Mouse (Mus musculus): Measurements from ENCODE around the gene Fank1.

DNA sequence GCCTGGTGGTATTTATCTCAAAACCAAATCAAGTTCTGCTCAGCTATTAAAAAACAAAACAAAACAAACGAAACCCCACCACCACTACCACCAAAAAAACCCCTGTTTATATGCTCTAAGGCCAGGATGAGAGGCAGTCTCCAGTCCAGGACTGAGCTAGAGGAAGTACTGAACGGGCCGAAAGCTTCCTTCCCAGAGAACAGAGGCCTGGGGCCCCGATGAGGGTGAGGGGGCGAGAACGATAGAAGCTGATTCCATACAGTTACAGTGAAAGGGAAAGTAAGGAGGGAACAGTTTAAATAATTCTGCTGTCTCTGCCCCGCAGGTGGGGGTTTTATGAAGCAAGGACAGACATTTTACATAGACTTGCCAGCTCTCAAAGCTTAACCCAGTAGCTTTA lies 52.9 kb downstream of the Fank1 start:
- TF ChIP-seq CTCF (IDR thresholded peaks at IDR 0.05; ENCODE audit: low read depth): no peak
- no peak for TF ChIP-seq EP300 (IDR thresholded peaks at IDR 0.05; ENCODE audit: low read depth)
